Comparison of ENCODE assay signal across 8 mouse cellular contexts in genomic region chr5:106274617-106275016, GRCm38 (mm10).
DNase-seq lines count a peak whose midpoint lies in the region; TF ChIP-seq lines count a peak whose summit lies in the region.

No protein-coding gene starts in this region.

- no peaks in the 10 kb centered on the region for H3K4me1 ChIP-seq in lung, adult 2 months (ENCODE audit: control insufficient read depth, insufficient read depth, low read length)
- no peaks in the 10 kb centered on the region for H3K4me1 ChIP-seq in olfactory bulb, adult 2 months (ENCODE audit: control insufficient read depth, insufficient read depth, low read length)

- no peak overlapping the region for H3K4me3 ChIP-seq in lung, adult 2 months (replicated peaks; ENCODE audit: extremely low read depth, low read depth, low read length)
- H3K4me3 ChIP-seq in olfactory bulb, adult 2 months (ENCODE audit: insufficient read depth, low read depth, low read length), result no peak overlapping the region

- no peak for TF ChIP-seq POLR2A in lung, adult 2 months (IDR thresholded peaks at IDR 0.05; ENCODE audit: borderline replicate concordance, extremely low read depth, low read depth, low read length)
- no peak for TF ChIP-seq POLR2A in olfactory bulb, adult 2 months (IDR thresholded peaks at IDR 0.05; ENCODE audit: insufficient read depth, low read depth, low read length)

- peak; percentile 57 for TF ChIP-seq CTCF in lung, adult 2 months (IDR thresholded peaks at IDR 0.05; ENCODE audit: insufficient read depth, low read length)
- TF ChIP-seq CTCF in olfactory bulb, adult 2 months (IDR thresholded peaks at IDR 0.05; ENCODE audit: insufficient read depth, low read depth, low read length), result 0 out of 2 replicates have a peak, but pooled peaks have one; percentile 26

- WGBS in lung, adult 2 months, result 37% methylated on average over 10 of the region's 10 CpGs
- WGBS in olfactory bulb, adult 2 months, result 42% methylated on average over 10 of the region's 10 CpGs

- no peak overlapping the region for H3K27ac ChIP-seq in olfactory bulb, adult 2 months (ENCODE audit: insufficient read depth, low read depth, low read length)

- peak; percentile 39 for DNase-seq in adrenal gland, postnatal 14 days
- DNase-seq in adrenal gland, adult 8-10 months, result no peak
- peak; percentile 5 for DNase-seq in lung, adult 2 months
- no peak for DNase-seq in lung, adult 18-20 months
- peak; percentile 45 for DNase-seq in embryo, embryonic 9.5 days (ENCODE audit: extremely low spot score)
- DNase-seq in urinary bladder, postnatal 14 days (ENCODE audit: low spot score), result no peak
- no peak for DNase-seq in urinary bladder, adult 2 months (ENCODE audit: low spot score)

Comparison
In these comparisons a context has a peak if more than half of its experiments do, and no peak if none do; other contexts are left out.
1. DNase-seq: peak in adrenal gland, postnatal 14 days (single experiment), lung, adult 2 months (single experiment) and embryo, embryonic 9.5 days (single experiment); none in adrenal gland, adult 8-10 months (single experiment), lung, adult 18-20 months (0 of 2), urinary bladder, postnatal 14 days (single experiment) and urinary bladder, adult 2 months (single experiment).